Comparison of ENCODE assay signal across 8 mouse cellular contexts in genomic region chr7:73538424-73539079, GRCm38 (mm10). TPM values are rescaled to one million over a fixed set of nuclear protein-coding genes. Genes with fewer than 3 reads are reported as not detected.
A peak's percentile ranks its signal among the peaks of the same experiment; 100 is the strongest.
DNase-seq lines count a peak whose midpoint lies in the region; ATAC-seq and TF ChIP-seq lines count a peak whose summit lies in the region.

No protein-coding gene starts in this region.

- H3K9me3 ChIP-seq in forebrain, embryonic 14.5 days (replicated peaks; ENCODE audit: control insufficient read depth, low read length) = no peaks in the 10 kb centered on the region
- no peaks in the 10 kb centered on the region for H3K9me3 ChIP-seq in liver, embryonic 12.5 days (replicated peaks)
- no peaks in the 10 kb centered on the region for H3K9me3 ChIP-seq in stomach, postnatal 0 days (ENCODE audit: control insufficient read depth, low read length)

- H3K27ac ChIP-seq in thymus, adult 2 months (ENCODE audit: control insufficient read depth, insufficient read depth, low read length) = peak overlapping the region; percentile 83; the same call in 1 of the 2 replicates
- H3K27ac ChIP-seq in forebrain, embryonic 14.5 days (ENCODE audit: low read depth, low read length) = peak overlapping the region; percentile 96
- H3K27ac ChIP-seq in liver, embryonic 12.5 days = peak overlapping the region; percentile 95
- peak overlapping the region; percentile 94 for H3K27ac ChIP-seq in stomach, postnatal 0 days (replicated peaks)

- H3K4me1 ChIP-seq in thymus, adult 2 months (replicated peaks; ENCODE audit: control insufficient read depth, insufficient read depth, low read length) = peaks cover 4% of the 10 kb centered on the region
- H3K4me1 ChIP-seq in forebrain, embryonic 14.5 days (ENCODE audit: control insufficient read depth, insufficient read depth, low read length) = peaks cover 26% of the 10 kb centered on the region
- H3K4me1 ChIP-seq in liver, embryonic 12.5 days = peaks cover 41% of the 10 kb centered on the region
- H3K4me1 ChIP-seq in stomach, postnatal 0 days (replicated peaks; ENCODE audit: control insufficient read depth, insufficient read depth) = no peaks in the 10 kb centered on the region; the same call in 1 of the 2 replicates

- no peak for TF ChIP-seq EP300 in stomach, postnatal 0 days (optimal IDR thresholded peaks at IDR 0.05)

- TF ChIP-seq CTCF in thymus, adult 2 months (IDR thresholded peaks at IDR 0.05; ENCODE audit: borderline replicate concordance, control insufficient read depth, extremely low read depth, insufficient read depth, low read length, poor library complexity) = no peak
- no peak for TF ChIP-seq CTCF in stomach, postnatal 0 days (IDR thresholded peaks at IDR 0.05; ENCODE audit: low read depth)

- no peaks in the 10 kb centered on the region for H3K27me3 ChIP-seq in thymus, adult 2 months (ENCODE audit: control insufficient read depth, insufficient read depth, low read length)
- no peaks in the 10 kb centered on the region for H3K27me3 ChIP-seq in forebrain, embryonic 14.5 days (replicated peaks; ENCODE audit: control insufficient read depth, insufficient read depth, low read length)
- no peaks in the 10 kb centered on the region for H3K27me3 ChIP-seq in liver, embryonic 12.5 days (replicated peaks)
- H3K27me3 ChIP-seq in stomach, postnatal 0 days (ENCODE audit: control insufficient read depth, insufficient read depth, low read length) = no peaks in the 10 kb centered on the region

- H3K9ac ChIP-seq in forebrain, embryonic 14.5 days (ENCODE audit: low read length) = peak overlapping the region; percentile 79
- peak overlapping the region; percentile 73 for H3K9ac ChIP-seq in liver, embryonic 12.5 days
- H3K9ac ChIP-seq in stomach, postnatal 0 days (ENCODE audit: low read length) = peak overlapping the region; percentile 61

- no peak overlapping the region for H3K4me3 ChIP-seq in thymus, adult 2 months (ENCODE audit: control insufficient read depth, insufficient read depth, low read length)
- H3K4me3 ChIP-seq in forebrain, embryonic 14.5 days (ENCODE audit: low read depth, low read length) = peak overlapping the region; percentile 43
- peak overlapping the region; percentile 63 for H3K4me3 ChIP-seq in liver, embryonic 12.5 days
- H3K4me3 ChIP-seq in stomach, postnatal 0 days (ENCODE audit: low read depth, low read length) = peak overlapping the region; percentile 44

- TF ChIP-seq POLR2A in thymus, adult 2 months (IDR thresholded peaks at IDR 0.05; ENCODE audit: control insufficient read depth, extremely low read depth, insufficient read depth, low read length, poor library complexity) = no peak

- 6% methylated on average over 4 of the region's 4 CpGs for WGBS in thymus, adult 2 months
- WGBS in forebrain, embryonic 14.5 days = 13% methylated on average over 4 of the region's 4 CpGs
- 7% methylated on average over 4 of the region's 4 CpGs for WGBS in liver, embryonic 12.5 days (ENCODE audit: insufficient replicate concordance)
- under 1% methylated on average over 4 of the region's 4 CpGs for WGBS in stomach, postnatal 0 days

- H3K36me3 ChIP-seq in thymus, adult 2 months (ENCODE audit: control insufficient read depth, insufficient read depth, low read length) = peaks cover 24% of the 10 kb centered on the region
- H3K36me3 ChIP-seq in forebrain, embryonic 14.5 days (ENCODE audit: control insufficient read depth, insufficient read depth, low read length) = peaks cover 8% of the 10 kb centered on the region; the same call in 1 of the 2 replicates
- peaks cover 40% of the 10 kb centered on the region for H3K36me3 ChIP-seq in liver, embryonic 12.5 days
- no peaks in the 10 kb centered on the region for H3K36me3 ChIP-seq in stomach, postnatal 0 days (ENCODE audit: control insufficient read depth, insufficient read depth, low read length)

- peak overlapping the region; percentile 63 for H3K4me2 ChIP-seq in forebrain, embryonic 14.5 days (ENCODE audit: low read length)
- H3K4me2 ChIP-seq in liver, embryonic 12.5 days = peak overlapping the region; percentile 80
- H3K4me2 ChIP-seq in stomach, postnatal 0 days (replicated peaks; ENCODE audit: low read depth) = peak overlapping the region; percentile 69

- no peak for DNase-seq in thymus, adult 2 months
- DNase-seq in thymus, postnatal 25 days = no peak
- no peak for DNase-seq in forebrain, embryonic 14.5 days (ENCODE audit: low spot score)
- no peak for DNase-seq in stomach, postnatal 0 days (ENCODE audit: low spot score)
- no peak for DNase-seq in left cerebral cortex, adult 8-10 months (ENCODE audit: low spot score in 2 of 2)
- no peak for DNase-seq in thymus, postnatal 36 days

- no peak for ATAC-seq in forebrain, embryonic 14.5 days
- no peak for ATAC-seq in liver, embryonic 12.5 days
- no peak for ATAC-seq in stomach, postnatal 0 days (ENCODE audit: low FRiP score, low TSS enrichment)
- ATAC-seq in inflammation-experienced regulatory T-cells, adult 6 months = no peak

RNA-seq across cellular contexts. Expression of gene Chd2, which starts 3.1 kb away (rescaled TPM):
- 84.9 and 88.1 TPM in 2 replicates for polyA plus RNA-seq in thymus, adult 2 months (2012; rRNA removed)
- 40.2 and 43.4 TPM in 2 replicates for polyA plus RNA-seq in forebrain, embryonic 14.5 days (2014; fragmentation: Nextera tagmentation; extraction: Ambion mirVana)
- polyA plus RNA-seq in liver, embryonic 12.5 days (2016; fragmentation: Nextera tagmentation; extraction: Ambion mirVana) = 26.2 and 28.9 TPM in 2 replicates
- polyA plus RNA-seq in stomach, postnatal 0 days (2015; fragmentation: Nextera tagmentation; extraction: Ambion mirVana) = 15.9 and 18.0 TPM in 2 replicates
- 10 to 100 TPM; 45.2 to 57.4 (median 48.6) TPM for total RNA-seq in left cerebral cortex, adult 8-10 months (2022)
- polyA plus RNA-seq in inflammation-experienced regulatory T-cells, adult 6 months (2017; shearing (Covaris generic)) = 100 to 1,000 TPM; 120 to 258 (median 210) TPM
